Mouse (Mus musculus) hindbrain, embryonic 11.5 days (tissue): ENCODE results near the gene Rnf207. TPM values are rescaled to one million over a fixed set of nuclear protein-coding genes. Genes with fewer than 3 reads are reported as not detected.

ENCODE experiments used
- ATAC-seq: fragments of 200-750 bp; cut with Nextera tagmentation; 2 replicates; pipeline ENCODE4 v1.8.0; 2017; ENCODE audit warnings: mild to moderate bottlenecking, moderate TSS enrichment, moderate library complexity; ENCODE audit not compliant: low FRiP score
- DNase-seq: peaks from one replicate; pipeline ENCODE4 v3.0.0-alpha.2; 2015; ENCODE audit warnings: low spot score
- H3K27ac ChIP-seq: fragments of 300-500 bp; sonication (generic); 2 replicates; pipeline ENCODE4 v1.5.1; 2014; ENCODE audit warnings: mild to moderate bottlenecking, low read depth, low read length
- H3K27me3 ChIP-seq: fragments of 300-500 bp; sonication (generic); 2 replicates; pipeline ENCODE4 v1.6.1; 2014; ENCODE audit warnings: mild to moderate bottlenecking, low read length, moderate library complexity, mixed read lengths; ENCODE audit not compliant: control insufficient read depth, insufficient read depth
- H3K36me3 ChIP-seq: fragments of 300-500 bp; sonication (generic); 2 replicates; pipeline ENCODE4 v1.6.1; 2014; ENCODE audit warnings: mild to moderate bottlenecking, low read length, moderate library complexity, mixed read lengths; ENCODE audit not compliant: control insufficient read depth, insufficient read depth
- H3K4me1 ChIP-seq: fragments of 300-500 bp; sonication (generic); replicated peaks from 2 replicates; pipeline ENCODE4 v1.6.1; 2014; ENCODE audit warnings: low read length, mixed read lengths; ENCODE audit not compliant: control insufficient read depth, insufficient read depth
- H3K4me2 ChIP-seq: fragments of 300-500 bp; sonication (generic); replicated peaks from 2 replicates; pipeline ENCODE4 v1.6.1; 2014; ENCODE audit warnings: mild to moderate bottlenecking, low read depth, low read length
- H3K4me3 ChIP-seq: fragments of 300-500 bp; sonication (generic); 2 replicates; pipeline ENCODE4 v1.5.1; 2014; ENCODE audit warnings: low read depth, low read length
- H3K9ac ChIP-seq: fragments of 300-500 bp; sonication (generic); 2 replicates; pipeline ENCODE4 v1.6.1; 2014; ENCODE audit warnings: low read depth, low read length
- H3K9me3 ChIP-seq: fragments of 300-500 bp; sonication (generic); 2 replicates; pipeline ENCODE4 v1.6.1; 2016; ENCODE audit warnings: low read length; ENCODE audit not compliant: control insufficient read depth
- WGBS: fragments of 180-500 bp; shearing (Covaris S2); extraction: QIAGEN DNeasy Blood & Tissue Kit; methylation state at CpG from one replicate; pipeline ENCODE4 v1.1.7; 2014; 5-methylcytosine and 5-hydroxymethylcytosine counted together
- polyA plus RNA-seq: library from polyadenylated mRNA; unstranded; fragments of >200 nt; fragmentation: Nextera tagmentation; extraction: Ambion mirVana; gene quantifications from 2 replicates; pipeline ENCODE4 v1.2.1, GENCODE M21; 2014

The Rnf207 gene
- polyA plus RNA-seq, 1 experiment from 2014 or later, result 1.5 TPM

DNA sequence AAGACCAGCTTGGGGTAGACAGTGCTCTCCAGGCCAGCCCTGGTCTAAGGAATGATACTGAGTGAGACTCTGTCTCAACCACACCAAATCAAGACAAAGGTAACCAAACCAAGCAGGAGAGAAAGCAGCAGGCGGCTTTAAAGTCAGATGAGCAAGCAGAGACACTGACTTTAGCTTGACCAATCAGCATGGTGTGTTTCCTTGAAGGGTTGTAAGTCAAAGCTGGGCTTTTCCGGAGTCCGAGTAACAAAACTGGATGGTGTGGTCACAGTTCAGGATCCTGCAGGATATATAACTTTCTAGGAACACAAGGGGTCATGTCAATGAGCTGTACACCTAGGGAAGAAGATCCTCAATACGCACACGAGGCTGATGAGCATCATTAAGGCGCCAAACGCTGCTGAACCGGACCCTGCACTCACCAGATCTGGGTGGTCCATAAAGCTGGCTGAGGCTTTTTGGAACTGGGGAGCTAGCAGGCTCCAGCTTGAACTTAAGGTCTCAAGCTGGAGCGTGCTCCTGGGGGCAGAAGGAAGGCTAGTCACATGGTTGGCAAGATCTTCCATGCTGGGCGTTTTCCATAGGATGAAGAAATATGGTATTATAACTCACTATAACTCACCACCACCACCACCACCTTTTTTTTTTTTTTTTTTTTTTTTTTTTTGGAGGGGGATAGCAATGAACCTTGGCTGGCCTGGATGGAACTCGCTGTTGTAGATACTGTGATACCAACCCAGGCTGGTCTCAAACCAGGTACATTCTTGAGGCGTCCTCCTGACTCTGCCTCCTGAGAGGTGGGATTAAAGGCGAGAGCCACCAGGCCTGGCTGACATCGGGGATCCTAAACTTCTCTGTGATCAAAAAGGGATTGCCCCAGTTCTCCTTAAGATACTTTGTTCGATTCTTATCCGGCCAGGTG is 6.1 kb upstream of the Rnf207 start:
- no peak overlapping the region for H3K9ac ChIP-seq
- peak overlapping the region; percentile 100 for H3K4me3 ChIP-seq
- H3K27me3 ChIP-seq, result no peaks in the 10 kb centered on the region
- no peak for DNase-seq
- no peak overlapping the region for H3K27ac ChIP-seq
- H3K9me3 ChIP-seq, result no peaks in the 10 kb centered on the region
- no peak overlapping the region for H3K4me2 ChIP-seq
- no peaks in the 10 kb centered on the region; the same call in 1 of the 2 replicates for H3K36me3 ChIP-seq
- 50% methylated on average over 16 of the region's 16 CpGs for WGBS
- ATAC-seq, result peak; percentile 46
- H3K4me1 ChIP-seq, result peaks cover 4% of the 10 kb centered on the region

DNA sequence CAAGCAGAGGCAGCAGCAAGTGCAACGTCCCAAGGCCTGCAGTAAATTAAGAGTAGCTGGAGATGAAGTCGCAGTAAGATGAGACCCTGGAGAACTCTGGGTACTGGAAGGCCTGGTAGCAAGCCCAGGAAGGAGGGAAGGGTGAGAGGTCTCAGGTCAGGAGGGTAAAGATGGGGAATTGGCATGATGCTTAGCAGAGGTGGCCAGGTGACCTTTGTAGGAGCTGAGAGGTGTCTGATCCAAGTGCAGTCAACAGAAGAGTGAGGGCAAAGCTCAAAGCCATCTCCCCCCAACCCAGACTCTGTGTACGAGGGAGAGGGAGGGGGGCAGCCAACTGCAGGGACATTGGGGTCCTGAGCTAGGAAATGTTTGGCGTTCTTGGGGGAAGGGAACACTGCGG is 2.7 kb upstream of the Rnf207 start:
- ATAC-seq (no peak), DNase-seq (no peak)
- Histone ChIP-seq H3K9ac (no peak overlapping the region), H3K36me3 (no peaks in the 10 kb centered on the region), H3K4me2 (no peak overlapping the region), H3K4me3 (no peak overlapping the region), H3K27me3 (peaks cover 22% of the 10 kb centered on the region), H3K9me3 (no peaks in the 10 kb centered on the region), H3K4me1 (peaks cover 3% of the 10 kb centered on the region; the same call in 1 of the 2 replicates), H3K27ac (no peak overlapping the region)
- WGBS, result 64% methylated on average over 5 of the region's 5 CpGs

DNA sequence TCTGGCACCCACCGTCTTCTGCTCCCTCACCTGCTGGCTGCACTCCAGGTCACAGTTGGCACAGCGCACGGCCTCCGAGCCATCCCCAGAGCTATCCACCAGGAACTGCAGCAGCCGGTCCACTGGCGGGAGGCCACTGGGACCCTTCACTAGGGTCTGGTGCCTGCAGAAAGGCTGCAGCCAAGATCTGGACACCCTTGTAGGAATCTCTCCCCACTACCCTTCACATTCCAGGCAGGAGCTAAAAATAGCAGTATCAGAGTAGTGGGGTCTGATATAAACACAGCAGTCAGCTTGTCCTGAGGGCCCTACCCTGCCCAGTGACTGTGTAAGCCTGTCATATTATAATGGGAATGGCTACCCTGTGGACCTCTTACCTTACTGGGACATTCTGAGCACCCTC is 1.2 kb downstream of the Rnf207 start:
- Histone ChIP-seq H3K27me3 (peaks cover 61% of the 10 kb centered on the region), H3K36me3 (no peaks in the 10 kb centered on the region), H3K4me1 (peaks cover 9% of the 10 kb centered on the region), H3K4me2 (no peak overlapping the region), H3K9me3 (no peaks in the 10 kb centered on the region), H3K9ac (no peak overlapping the region), H3K27ac (no peak overlapping the region), H3K4me3 (no peak overlapping the region)
- DNase-seq (no peak), ATAC-seq (no peak)
- WGBS, result 87% methylated on average over 6 of the region's 6 CpGs

DNA sequence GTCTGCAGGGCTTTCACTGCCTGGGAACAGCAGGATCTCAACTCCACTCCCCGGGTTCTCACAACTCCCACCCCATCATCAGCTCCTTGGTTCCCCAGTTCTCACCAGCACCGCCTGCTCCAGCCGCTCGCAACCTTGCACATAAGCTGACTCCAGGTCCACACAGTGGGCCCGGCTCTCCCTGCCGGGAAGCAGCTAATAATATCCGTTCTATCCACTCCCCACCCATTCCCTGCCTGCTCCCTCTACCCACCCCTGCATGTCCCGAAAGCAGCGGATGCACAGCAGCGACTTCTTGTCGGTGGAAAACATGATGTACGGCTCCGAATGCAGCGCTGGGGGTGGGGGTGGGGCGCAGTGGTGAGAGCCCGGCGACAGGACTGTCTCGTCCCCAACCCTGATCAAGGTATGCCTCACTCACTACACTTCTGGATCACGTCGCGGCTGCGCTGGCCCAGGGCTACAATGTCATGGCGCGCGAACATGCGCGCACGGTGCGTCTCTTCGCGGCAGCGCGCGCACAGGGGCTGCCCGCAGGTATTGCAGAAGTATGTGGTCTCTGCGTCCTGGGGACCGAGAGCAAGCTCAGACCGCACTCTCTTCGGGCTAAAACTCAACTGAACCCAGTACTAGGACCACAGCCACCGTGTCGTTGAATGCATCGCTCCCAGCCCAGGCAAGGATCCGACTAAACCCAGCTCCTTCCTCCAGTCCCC is 3.1 kb downstream of the Rnf207 start:
- Histone ChIP-seq H3K36me3 (no peaks in the 10 kb centered on the region), H3K27me3 (peaks cover 81% of the 10 kb centered on the region), H3K4me2 (peak overlapping the region; percentile 19), H3K27ac (no peak overlapping the region), H3K9ac (no peak overlapping the region), H3K9me3 (no peaks in the 10 kb centered on the region), H3K4me3 (peak overlapping the region; percentile 15), H3K4me1 (peaks cover 9% of the 10 kb centered on the region)
- WGBS, result 1% methylated on average over 43 of the region's 43 CpGs
- ATAC-seq (no peak), DNase-seq (peak; percentile 44)

- H3K27ac ChIP-seq, result no peak overlapping the region
- no peaks in the 10 kb centered on the region for H3K9me3 ChIP-seq
- peak; percentile 58 for DNase-seq
- peaks cover 84% of the 10 kb centered on the region for H3K27me3 ChIP-seq
- H3K4me3 ChIP-seq, result no peak overlapping the region
- H3K9ac ChIP-seq, result no peak overlapping the region
- 0 out of 2 replicates have a peak, but pooled peaks have one; percentile 20 for ATAC-seq
- no peaks in the 10 kb centered on the region for H3K36me3 ChIP-seq
- no peak overlapping the region for H3K4me2 ChIP-seq
- peaks cover 9% of the 10 kb centered on the region for H3K4me1 ChIP-seq
These were observed 4.9 kb downstream of the Rnf207 start for GRCm38 (mm10) chr4:152313934-152314333.

- Histone ChIP-seq H3K27me3 (peaks cover 79% of the 10 kb centered on the region), H3K4me1 (peaks cover 7% of the 10 kb centered on the region; the same call in 1 of the 2 replicates), H3K27ac (no peak overlapping the region), H3K9ac (no peak overlapping the region), H3K4me2 (peak overlapping the region; percentile 41), H3K9me3 (no peaks in the 10 kb centered on the region), H3K36me3 (no peaks in the 10 kb centered on the region), H3K4me3 (peak overlapping the region; percentile 16; the same call in 1 of the 2 replicates)
- DNase-seq (peak; percentile 64), ATAC-seq (peak; percentile 63; the same call in 1 of the 2 replicates)
- under 1% methylated on average over 29 of the region's 29 CpGs for WGBS
These were observed 5.6 kb downstream of the Rnf207 start for GRCm38 (mm10) chr4:152313211-152313632.

DNA sequence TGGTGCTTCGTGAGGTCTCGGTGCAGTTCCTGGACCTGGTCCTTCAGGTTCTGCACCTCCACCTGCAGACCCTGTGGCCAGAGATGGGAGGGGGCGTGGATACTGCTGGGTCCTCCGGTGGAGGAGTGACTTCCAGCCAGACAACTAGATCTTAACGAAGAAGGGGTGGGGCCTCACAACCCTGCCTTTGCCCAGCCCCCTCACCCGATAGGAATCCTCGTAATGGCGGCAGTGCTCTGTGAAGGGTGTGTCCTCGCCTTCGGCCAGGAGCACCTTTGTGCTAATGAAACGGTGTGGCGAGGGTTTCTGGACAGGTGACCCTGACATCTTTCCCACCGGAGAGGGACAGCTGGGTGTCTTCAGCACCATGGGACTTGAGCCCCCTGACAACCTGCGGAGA is 6.6 kb downstream of the Rnf207 start:
- Histone ChIP-seq H3K9ac (no peak overlapping the region), H3K4me3 (no peak overlapping the region), H3K9me3 (no peaks in the 10 kb centered on the region), H3K4me1 (peaks cover 7% of the 10 kb centered on the region; the same call in 1 of the 2 replicates), H3K27ac (no peak overlapping the region), H3K36me3 (no peaks in the 10 kb centered on the region), H3K27me3 (peaks cover 70% of the 10 kb centered on the region), H3K4me2 (no peak overlapping the region)
- peak; percentile 21 for DNase-seq
- no peak for ATAC-seq
- 2% methylated on average over 14 of the region's 14 CpGs for WGBS

DNA sequence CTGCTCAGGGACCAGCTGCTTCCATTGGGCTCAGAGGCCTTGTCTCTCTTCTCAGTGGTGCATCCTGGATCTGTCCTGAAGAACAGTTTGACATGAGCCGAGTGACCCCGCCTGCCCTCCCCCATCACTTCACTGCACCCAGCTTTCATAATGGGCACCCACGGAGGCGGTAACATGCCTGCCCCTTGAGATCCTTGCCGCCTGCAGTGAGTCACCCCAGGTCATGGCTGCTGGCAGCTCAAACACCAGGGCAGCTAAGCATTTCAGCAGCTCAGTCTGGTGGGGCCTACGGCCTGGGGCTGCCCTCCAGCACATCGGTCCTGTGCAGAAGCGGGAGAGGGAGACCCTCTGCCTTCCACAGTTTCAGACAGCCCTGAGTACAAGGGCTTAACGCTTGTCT is 11.3 kb downstream of the Rnf207 start:
- Histone ChIP-seq H3K27ac (no peak overlapping the region), H3K9me3 (no peaks in the 10 kb centered on the region), H3K4me3 (no peak overlapping the region), H3K9ac (no peak overlapping the region), H3K36me3 (0 out of 2 replicates have a peak, but pooled peaks cover 2% of the 10 kb centered on the region), H3K4me1 (no peaks in the 10 kb centered on the region), H3K4me2 (no peak overlapping the region), H3K27me3 (peaks cover 24% of the 10 kb centered on the region)
- WGBS, result 82% methylated on average over 9 of the region's 9 CpGs
- DNase-seq (no peak), ATAC-seq (no peak)
